Mouse (Mus musculus): ENCODE measurements around the gene Tpi1.
A peak's percentile ranks its signal among the peaks of the same experiment; 100 is the strongest.

Gene Tpi1

GRCm38 (mm10) chr6:124813933-124814332 is at the start of gene Tpi1:
Gene Tpi1, minus strand, starts transcription at chr6:124814296.
- peak; percentile 99 for DNase-seq

GRCm38 (mm10) chr6:124863125-124863657 is 49.1 kb upstream of the Tpi1 start:
- no peak for DNase-seq

- DNase-seq: no peak
Measured at GRCm38 (mm10) chr6:124862406-124863124, 48.5 kb upstream of the Tpi1 start.

- no peak for DNase-seq
Measured at GRCm38 (mm10) chr6:124861802-124862201, 47.7 kb upstream of the Tpi1 start.

GRCm38 (mm10) chr6:124861266-124861665 is 47.2 kb upstream of the Tpi1 start:
- no peak for DNase-seq

GRCm38 (mm10) chr6:124860511-124860910 is 46.4 kb upstream of the Tpi1 start:
- DNase-seq: no peak

- DNase-seq: peak; percentile 96
Measured at GRCm38 (mm10) chr6:124859725-124860124, 45.6 kb upstream of the Tpi1 start.

GRCm38 (mm10) chr6:124858561-124859318 is 44.6 kb upstream of the Tpi1 start:
- DNase-seq: peak; percentile 94

GRCm38 (mm10) chr6:124857840-124858530 is 43.9 kb upstream of the Tpi1 start:
- no peak for DNase-seq

GRCm38 (mm10) chr6:124856916-124857839 is 43.1 kb upstream of the Tpi1 start, which contains the start of gene P3h3:
Gene P3h3, minus strand, starts transcription at chr6:124857752.
- peak; percentile 99 for DNase-seq

- peak; percentile 90 for DNase-seq
Measured at GRCm38 (mm10) chr6:124856321-124856720, 42.2 kb upstream of the Tpi1 start.

- peak; percentile 90 for DNase-seq
Measured at GRCm38 (mm10) chr6:124854647-124855046, 40.6 kb upstream of the Tpi1 start.

GRCm38 (mm10) chr6:124850535-124850934 is 36.4 kb upstream of the Tpi1 start:
- no peak for DNase-seq

- DNase-seq: peak; percentile 98
Measured at GRCm38 (mm10) chr6:124847305-124847704, 33.2 kb upstream of the Tpi1 start.

- no peak for DNase-seq
Measured at GRCm38 (mm10) chr6:124840241-124841167, 26.4 kb upstream of the Tpi1 start, which contains the start of gene Gnb3. Gene Gnb3, minus strand, starts transcription at chr6:124840275.

- peak; percentile 97 for DNase-seq
Measured at GRCm38 (mm10) chr6:124839805-124840204, 25.7 kb upstream of the Tpi1 start.

- DNase-seq: no peak
Measured at GRCm38 (mm10) chr6:124836411-124836810, 22.3 kb upstream of the Tpi1 start.

- no peak for DNase-seq
Measured at GRCm38 (mm10) chr6:124835531-124835930, 21.4 kb upstream of the Tpi1 start.

- DNase-seq: peak; percentile 96
Measured at GRCm38 (mm10) chr6:124834512-124835081, 20.5 kb upstream of the Tpi1 start.

GRCm38 (mm10) chr6:124831649-124832048 is 17.6 kb upstream of the Tpi1 start:
- no peak for DNase-seq

Measured in heart, adult 11 months (tissue).